Mouse (Mus musculus): Measurements from ENCODE around the gene Gm26620.

Gene Gm26620

GRCm38 (mm10) chr1:170911907-170912660, 27.2 kb downstream of the Gm26620 start:
- no peak for DNase-seq (ENCODE audit: low spot score)

DNA sequence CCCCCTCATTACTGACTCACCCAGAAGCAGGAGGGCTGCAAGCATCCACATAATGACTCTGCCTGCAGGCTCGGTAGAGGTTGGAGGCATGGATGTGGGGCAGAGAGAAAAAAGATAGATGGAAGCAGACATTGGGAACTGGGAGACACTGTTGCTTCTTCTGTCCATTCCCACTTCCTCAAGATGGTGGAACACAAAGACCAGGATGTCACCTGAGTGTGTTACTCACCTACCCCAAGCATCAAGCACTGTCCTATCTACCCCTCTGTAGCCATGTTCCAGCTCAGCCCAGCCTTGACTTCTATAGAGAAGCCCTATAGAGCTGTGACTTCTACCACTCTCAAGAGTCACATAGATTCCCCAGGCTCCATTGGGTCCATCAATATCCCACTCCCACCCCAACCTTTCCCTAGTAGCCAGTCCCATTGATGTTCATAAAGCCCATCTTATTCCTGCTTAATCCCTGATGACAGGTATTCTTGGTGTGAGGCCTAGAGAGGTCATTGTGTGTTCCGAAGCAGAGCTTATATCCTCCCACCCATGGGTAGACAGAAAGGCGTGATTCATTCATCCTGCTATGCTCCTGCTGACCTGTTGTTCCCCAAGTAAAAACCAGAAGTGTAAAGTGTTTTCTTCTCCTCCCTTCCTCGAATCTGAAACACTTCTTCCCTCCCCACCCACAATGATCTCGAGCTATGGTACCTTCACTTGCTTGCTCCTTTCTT, 28.2 kb downstream of the Gm26620 start, which contains the start of gene Fcrlb:
TSS of gene Fcrlb (minus strand) at position 51 of the 725 bp plus-strand sequence.
- no peak for DNase-seq (ENCODE audit: low spot score)

- DNase-seq (ENCODE audit: low spot score), result no peak
Measured at GRCm38 (mm10) chr1:170915657-170916056, 30.8 kb downstream of the Gm26620 start.

DNA sequence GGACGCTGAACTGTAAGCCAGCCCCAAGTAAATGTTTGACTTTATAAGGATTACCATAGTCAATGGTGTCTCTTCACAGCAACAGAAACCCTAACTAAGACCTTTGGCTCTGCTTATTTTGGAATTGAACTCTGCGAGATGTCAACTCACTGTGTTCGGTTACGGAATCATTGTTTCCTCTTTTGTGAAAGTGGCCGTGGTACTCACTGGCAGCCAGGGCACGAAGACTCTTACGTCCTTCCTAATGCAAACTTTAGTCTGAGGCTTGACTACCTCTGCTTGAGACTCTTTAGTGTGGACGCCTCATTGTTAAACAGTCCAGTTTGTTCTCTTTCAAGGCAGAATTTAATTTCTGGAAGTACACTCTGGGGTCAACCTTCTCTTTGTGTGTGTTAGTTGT, 34.4 kb downstream of the Gm26620 start:
- DNase-seq (ENCODE audit: low spot score), result no peak

DNA sequence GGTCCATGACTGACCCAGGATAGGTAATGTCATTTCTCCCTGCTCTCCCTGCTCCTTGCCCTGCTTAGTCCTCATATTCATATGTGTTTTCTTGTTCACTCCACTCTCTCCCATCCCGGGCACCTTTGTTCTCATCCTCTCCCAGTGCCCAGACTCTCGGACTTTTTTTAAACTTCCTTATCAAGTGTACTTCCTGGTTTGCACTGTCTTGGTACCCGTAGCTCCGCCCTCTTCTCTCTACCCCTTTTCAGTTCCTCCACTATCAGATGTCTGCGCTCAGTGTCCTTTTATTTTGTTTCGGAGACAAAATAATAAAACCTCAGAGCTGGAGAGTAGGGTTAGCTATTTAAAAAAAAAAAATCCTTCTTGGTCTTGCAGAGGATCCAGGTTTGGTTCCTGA, 39.6 kb downstream of the Gm26620 start:
- no peak for DNase-seq (ENCODE audit: low spot score)

- no peak for DNase-seq (ENCODE audit: low spot score)
Measured at GRCm38 (mm10) chr1:170926941-170927340, 42.1 kb downstream of the Gm26620 start.

DNA sequence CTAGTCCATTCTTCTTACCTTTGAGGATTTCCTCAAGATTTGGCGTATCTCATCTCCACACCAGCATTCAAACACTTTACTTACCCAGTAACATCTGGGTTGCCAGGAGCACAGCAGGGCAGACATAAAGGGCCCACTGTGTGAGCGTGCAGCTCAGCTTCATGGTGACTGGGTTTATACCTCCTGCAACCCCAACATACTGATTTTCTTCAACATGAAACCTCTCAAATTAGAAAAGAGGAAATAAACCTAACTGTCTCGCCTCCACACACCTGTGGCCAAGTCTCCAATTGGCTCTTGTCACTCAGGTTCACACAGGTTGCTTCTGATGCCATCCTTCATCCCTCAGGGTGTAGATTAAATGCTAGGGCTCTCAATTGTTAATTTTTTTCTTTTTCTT, 42.5 kb downstream of the Gm26620 start, which contains the start of gene Fcrla:
TSS of gene Fcrla (minus strand) at position 206 of the 400 bp plus-strand sequence.
- DNase-seq (ENCODE audit: low spot score), result no peak

- no peak for DNase-seq (ENCODE audit: low spot score)
Measured at GRCm38 (mm10) chr1:170928467-170928866, 43.6 kb downstream of the Gm26620 start.

DNA sequence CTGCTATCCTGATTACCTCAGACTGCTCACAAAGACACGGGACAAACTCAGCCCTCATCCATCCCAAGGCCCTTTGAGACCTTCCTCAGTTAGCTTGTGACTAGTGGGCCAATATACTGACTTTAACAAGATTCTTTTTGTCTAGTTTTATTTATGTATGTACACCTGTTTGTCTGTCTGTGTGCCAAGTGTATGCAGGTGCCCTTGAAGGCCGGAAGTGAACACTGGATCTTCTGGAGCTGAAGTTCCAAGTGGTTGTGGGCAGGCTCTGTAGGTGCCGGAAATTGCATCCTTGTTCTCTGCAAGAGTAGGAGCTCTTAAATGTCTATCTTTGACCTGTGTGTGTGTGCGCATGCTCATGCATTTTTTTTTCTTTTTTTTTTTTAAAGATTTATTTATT, 44.4 kb downstream of the Gm26620 start:
- DNase-seq (ENCODE audit: low spot score), result no peak

DNA sequence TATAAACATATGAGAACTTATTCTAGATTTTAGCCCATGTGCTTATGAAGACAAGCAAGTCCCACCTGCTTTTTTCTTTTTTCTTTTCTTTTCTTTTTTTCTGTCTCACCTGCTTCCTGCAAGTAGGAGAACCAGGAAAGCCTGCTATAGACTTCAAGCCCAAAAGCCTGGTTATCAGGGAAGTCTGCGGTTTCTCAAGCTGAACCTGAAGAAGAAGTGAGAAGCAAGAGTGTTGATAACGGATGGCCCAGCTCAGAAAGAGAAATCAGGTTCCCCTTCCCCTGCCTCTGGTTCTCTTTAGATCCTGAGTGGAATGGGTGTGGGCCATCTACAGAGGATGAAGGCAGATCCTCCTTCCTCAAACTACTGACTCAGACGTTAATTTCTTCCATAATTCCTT, 47.2 kb downstream of the Gm26620 start:
- DNase-seq (ENCODE audit: low spot score), result no peak

DNA sequence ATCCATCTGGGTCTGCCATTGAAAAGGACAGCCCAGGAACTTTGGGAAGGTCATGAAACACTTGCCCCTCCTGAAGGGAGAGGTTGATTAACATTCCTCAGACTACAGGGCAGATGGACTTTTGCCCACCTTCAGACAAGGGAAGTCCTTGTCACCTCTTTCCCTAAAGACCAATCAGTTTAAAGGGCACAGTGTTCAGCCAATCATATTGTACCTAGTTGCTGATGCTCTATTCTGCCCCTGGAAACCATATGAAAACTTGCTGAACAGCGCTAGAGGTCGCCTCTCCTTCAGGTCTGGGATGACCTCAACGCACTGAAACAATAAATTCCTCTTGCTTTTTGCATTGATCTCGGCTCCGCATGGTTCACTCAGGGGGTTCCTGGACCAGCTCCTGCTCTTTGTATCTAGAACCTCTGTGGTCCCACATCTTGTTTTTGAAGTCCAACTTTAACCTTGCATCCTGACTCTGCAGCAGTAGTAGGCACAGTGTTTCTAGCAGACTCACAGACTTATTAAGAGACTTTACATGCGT, 48.6 kb downstream of the Gm26620 start:
- no peak for DNase-seq (ENCODE audit: low spot score)

DNA sequence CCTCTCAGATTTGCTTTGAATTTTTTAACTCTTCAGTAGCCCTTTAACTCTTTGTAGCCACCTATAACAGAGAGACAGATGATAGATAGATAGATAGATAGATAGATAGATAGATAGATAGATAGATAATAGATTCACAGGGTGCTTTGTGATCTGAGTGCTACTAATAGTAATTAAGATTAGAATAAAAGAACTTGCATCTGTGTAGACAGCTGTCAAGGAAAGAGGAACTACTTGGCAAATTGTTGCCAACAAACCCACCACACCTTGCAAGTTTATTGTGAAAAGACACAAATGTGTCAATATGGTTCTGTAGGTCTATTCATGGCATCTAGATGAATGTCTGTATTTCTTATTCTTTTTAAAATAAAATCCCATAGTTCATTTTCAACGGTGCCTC, 49.1 kb downstream of the Gm26620 start:
- no peak for DNase-seq (ENCODE audit: low spot score)

GRCm38 (mm10) chr1:170934383-170934782, 49.5 kb downstream of the Gm26620 start:
- DNase-seq (ENCODE audit: low spot score), result no peak

Data from ovary, postnatal 14 days (tissue).